Mouse (Mus musculus) lung, embryonic 14.5 days (tissue): ENCODE measurements around the gene Utp20. TPM values are rescaled to one million over a fixed set of nuclear protein-coding genes. Genes with fewer than 3 reads are reported as not detected.

Experiments used
- ATAC-seq: fragments of 200-750 bp; cut with Nextera tagmentation; 2 replicates; pipeline ENCODE4 v1.8.0; 2017; ENCODE audit warnings: mild to moderate bottlenecking, moderate TSS enrichment, moderate library complexity; ENCODE audit not compliant: insufficient read depth
- DNase-seq: peaks from one replicate; pipeline ENCODE4 v3.0.0-alpha.2; 2015
- H3K27ac ChIP-seq: fragments of 300-500 bp; sonication (generic); 2 replicates; pipeline ENCODE4 v1.5.1; 2014; ENCODE audit warnings: low read depth, mild to moderate bottlenecking, moderate library complexity
- H3K27me3 ChIP-seq: fragments of 300-500 bp; sonication (generic); 2 replicates; pipeline ENCODE4 v1.6.1; 2014; ENCODE audit warnings: low read length, control low read depth; ENCODE audit not compliant: insufficient read depth
- H3K36me3 ChIP-seq: fragments of 300-500 bp; sonication (generic); 2 replicates; pipeline ENCODE4 v1.6.1; 2014; ENCODE audit warnings: control low read depth; ENCODE audit not compliant: insufficient read depth
- H3K4me1 ChIP-seq: fragments of 300-500 bp; sonication (generic); 2 replicates; pipeline ENCODE4 v1.6.1; 2014; ENCODE audit warnings: antibody characterized with exemption, control low read depth; ENCODE audit not compliant: insufficient read depth
- H3K4me2 ChIP-seq: fragments of 300-500 bp; sonication (generic); 2 replicates; pipeline ENCODE4 v1.6.1; 2014; ENCODE audit warnings: mild to moderate bottlenecking
- H3K4me3 ChIP-seq: fragments of 300-500 bp; sonication (generic); 2 replicates; pipeline ENCODE4 v1.5.1; 2014; ENCODE audit warnings: low read depth, low read length
- H3K9ac ChIP-seq: fragments of 300-500 bp; sonication (generic); 2 replicates; pipeline ENCODE4 v1.6.1; 2014
- H3K9me3 ChIP-seq: fragments of 300-500 bp; sonication (generic); 2 replicates; pipeline ENCODE4 v1.6.1; 2016; ENCODE audit warnings: low read depth, low read length, control low read depth
- CTCF ChIP-seq: IDR thresholded peaks from 2 replicates; pipeline ENCODE4 v1.5.1; 2016; ENCODE audit warnings: antibody characterized with exemption, low read depth
- WGBS: fragments of 180-500 bp; shearing (Covaris S2); extraction: QIAGEN DNeasy Blood & Tissue Kit; methylation state at CpG from one replicate; pipeline ENCODE4 v1.1.7; 2014; 5-methylcytosine and 5-hydroxymethylcytosine counted together
- polyA plus RNA-seq: library from polyadenylated mRNA; unstranded; fragments of >200 nt; fragmentation: Nextera tagmentation; extraction: Ambion mirVana; gene quantifications from 2 replicates; pipeline ENCODE4 v1.2.1, GENCODE M21; 2014

Gene Utp20
- polyA plus RNA-seq, 1 experiment from 2014 or later: 26.6 TPM

GRCm38 (mm10) chr10:88802236-88802635 lies 24.4 kb downstream of the Utp20 start:
- Histone ChIP-seq H3K4me2 (no peak overlapping the region), H3K4me3 (no peak overlapping the region), H3K9ac (no peak overlapping the region), H3K27me3 (no peaks in the 10 kb centered on the region), H3K4me1 (no peaks in the 10 kb centered on the region), H3K36me3 (peaks cover 55% of the 10 kb centered on the region), H3K27ac (no peak overlapping the region), H3K9me3 (no peaks in the 10 kb centered on the region)
- TF ChIP-seq CTCF: no peak
- ATAC-seq (no peak), DNase-seq (no peak)
- 95% methylated on average over 3 of the region's 3 CpGs for WGBS

DNA sequence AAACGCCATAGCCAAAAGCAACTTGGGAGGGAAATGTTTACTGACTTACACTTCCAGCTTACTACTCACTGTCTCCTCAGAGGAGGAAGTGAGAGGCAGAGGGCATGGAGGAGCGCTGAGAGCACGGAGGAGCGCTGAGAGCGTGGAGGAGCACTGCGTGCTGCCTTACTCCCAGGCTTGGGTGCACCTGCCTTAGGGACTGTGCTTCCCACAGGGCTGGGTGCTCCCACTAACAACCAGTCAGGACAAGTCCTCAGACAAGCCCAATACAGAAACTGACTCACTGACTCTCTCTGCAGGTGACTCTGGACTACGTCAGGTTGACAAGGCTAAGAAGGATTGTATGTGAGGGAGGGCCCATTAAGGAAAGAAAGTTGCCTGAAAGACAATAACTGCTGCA lies 27.2 kb downstream of the Utp20 start:
- DNase-seq (no peak), ATAC-seq (no peak)
- H3K36me3 ChIP-seq: peaks cover 61% of the 10 kb centered on the region
- H3K27ac ChIP-seq: no peak overlapping the region
- no peaks in the 10 kb centered on the region for H3K27me3 ChIP-seq
- no peak overlapping the region for H3K9ac ChIP-seq
- H3K4me2 ChIP-seq: no peak overlapping the region
- H3K9me3 ChIP-seq: no peaks in the 10 kb centered on the region
- no peak overlapping the region for H3K4me3 ChIP-seq
- 93% methylated on average over 7 of the region's 7 CpGs for WGBS
- no peak for TF ChIP-seq CTCF
- H3K4me1 ChIP-seq: no peaks in the 10 kb centered on the region

DNA sequence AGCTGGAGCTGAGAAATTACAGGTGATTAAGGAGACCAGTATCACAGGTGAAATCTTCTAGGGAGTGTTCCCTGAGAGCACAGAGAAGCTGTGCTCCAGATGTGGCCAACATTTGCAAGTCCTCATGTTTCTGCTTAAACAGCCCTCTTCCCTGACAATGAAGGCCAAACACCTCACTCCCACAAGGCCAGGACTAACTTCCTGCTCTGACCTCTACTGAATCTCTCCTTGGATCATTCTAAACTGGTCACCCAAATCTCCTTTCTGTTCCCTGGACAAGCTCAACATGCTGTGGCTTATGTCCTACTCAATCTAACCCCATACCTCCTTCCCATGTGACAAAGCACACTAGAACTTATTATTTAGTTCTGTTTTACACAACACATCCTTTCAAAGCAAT lies 29.2 kb downstream of the Utp20 start:
- DNase-seq (no peak), ATAC-seq (no peak)
- Histone ChIP-seq H3K36me3 (peaks cover 67% of the 10 kb centered on the region), H3K4me2 (no peak overlapping the region), H3K9ac (no peak overlapping the region), H3K27me3 (no peaks in the 10 kb centered on the region), H3K4me1 (no peaks in the 10 kb centered on the region), H3K27ac (no peak overlapping the region), H3K9me3 (no peaks in the 10 kb centered on the region), H3K4me3 (no peak overlapping the region)
- TF ChIP-seq CTCF: no peak

DNA sequence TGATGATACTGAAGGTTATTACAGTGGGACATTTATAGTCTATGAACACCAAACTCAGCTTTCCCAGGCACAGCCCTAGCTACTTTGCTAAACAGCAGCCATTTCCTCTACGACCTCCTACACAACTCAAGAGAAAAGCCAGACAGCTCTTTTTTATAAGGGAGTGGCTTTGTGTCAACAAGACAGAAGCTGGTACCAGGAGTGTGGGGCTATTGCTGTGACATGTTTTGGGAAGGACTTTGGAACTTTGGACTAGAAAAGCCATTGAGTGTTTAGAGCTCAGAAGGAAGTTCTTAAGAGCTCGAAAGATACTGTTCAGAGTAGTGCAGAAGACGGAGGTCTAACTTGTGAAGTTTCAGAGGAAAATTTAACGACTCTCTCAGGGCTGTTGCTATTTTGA lies 29.7 kb downstream of the Utp20 start:
- ATAC-seq (no peak), DNase-seq (no peak)
- H3K4me3 ChIP-seq: no peak overlapping the region
- H3K27me3 ChIP-seq: no peaks in the 10 kb centered on the region
- no peak overlapping the region for H3K4me2 ChIP-seq
- no peak overlapping the region for H3K9ac ChIP-seq
- H3K4me1 ChIP-seq: no peaks in the 10 kb centered on the region
- no peaks in the 10 kb centered on the region for H3K9me3 ChIP-seq
- no peak for TF ChIP-seq CTCF
- H3K36me3 ChIP-seq: peaks cover 67% of the 10 kb centered on the region
- 83% methylated on average over 4 of the region's 4 CpGs for WGBS
- H3K27ac ChIP-seq: no peak overlapping the region

DNA sequence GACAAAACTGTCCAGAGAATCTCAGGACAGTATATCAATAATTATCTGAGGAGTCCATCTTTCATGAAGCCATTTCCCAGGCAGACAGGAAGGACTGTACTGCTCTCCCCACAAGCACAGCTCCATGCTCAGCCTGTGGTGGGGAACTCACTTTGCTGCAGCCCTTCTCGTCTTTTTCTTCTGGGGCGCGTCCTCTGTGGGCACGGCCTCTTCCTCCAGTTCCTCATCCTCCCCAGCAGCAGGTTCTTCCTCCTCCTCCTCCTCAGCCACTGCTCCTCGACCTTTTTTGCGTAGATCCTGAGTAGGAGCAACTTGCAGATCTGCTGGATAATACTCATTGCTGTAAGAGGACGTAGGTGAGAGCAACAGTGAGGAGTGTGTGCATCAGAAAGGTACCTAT lies 31.4 kb downstream of the Utp20 start:
- no peak overlapping the region for H3K4me3 ChIP-seq
- no peak for ATAC-seq
- DNase-seq: no peak
- no peak for TF ChIP-seq CTCF
- no peaks in the 10 kb centered on the region for H3K4me1 ChIP-seq
- H3K4me2 ChIP-seq: no peak overlapping the region
- no peaks in the 10 kb centered on the region for H3K27me3 ChIP-seq
- H3K27ac ChIP-seq: no peak overlapping the region
- H3K9me3 ChIP-seq: no peaks in the 10 kb centered on the region
- no peak overlapping the region for H3K9ac ChIP-seq
- peaks cover 79% of the 10 kb centered on the region for H3K36me3 ChIP-seq
- 88% methylated on average over 7 of the region's 7 CpGs for WGBS

- no peak for TF ChIP-seq CTCF
- ATAC-seq (no peak), DNase-seq (no peak)
- Histone ChIP-seq H3K36me3 (peaks cover 77% of the 10 kb centered on the region), H3K9me3 (no peaks in the 10 kb centered on the region), H3K9ac (no peak overlapping the region), H3K4me2 (no peak overlapping the region), H3K4me3 (no peak overlapping the region), H3K4me1 (no peaks in the 10 kb centered on the region), H3K27ac (no peak overlapping the region), H3K27me3 (no peaks in the 10 kb centered on the region)
- WGBS: 84% methylated on average over 8 of the region's 8 CpGs
These were observed 32.0 kb downstream of the Utp20 start for GRCm38 (mm10) chr10:88794606-88795005.

DNA sequence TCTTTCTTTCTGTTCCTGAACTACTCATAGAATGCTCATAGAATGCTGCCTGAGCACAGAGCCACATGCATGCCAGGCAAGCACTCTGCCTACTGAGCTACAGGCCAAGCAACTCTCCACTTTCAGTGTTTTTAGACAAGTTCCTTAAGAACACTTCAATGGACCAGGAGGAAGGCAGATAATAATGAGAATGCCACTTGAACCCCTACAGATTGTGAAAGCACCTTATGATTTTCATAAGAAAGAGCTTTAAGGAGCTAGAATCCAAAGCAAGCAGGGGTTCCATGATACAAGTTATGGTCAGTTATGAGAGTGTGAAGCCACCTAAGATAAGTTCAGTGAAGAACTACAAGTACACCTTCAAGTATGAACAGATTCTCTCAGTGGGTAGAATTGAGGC lies 32.9 kb downstream of the Utp20 start:
- Histone ChIP-seq H3K4me1 (no peaks in the 10 kb centered on the region), H3K4me3 (no peak overlapping the region), H3K27me3 (no peaks in the 10 kb centered on the region), H3K9ac (no peak overlapping the region), H3K36me3 (peaks cover 73% of the 10 kb centered on the region), H3K27ac (no peak overlapping the region), H3K9me3 (no peaks in the 10 kb centered on the region), H3K4me2 (no peak overlapping the region)
- TF ChIP-seq CTCF: no peak
- no peak for DNase-seq
- no peak for ATAC-seq

GRCm38 (mm10) chr10:88784513-88784931 lies 42.1 kb downstream of the Utp20 start:
- no peak overlapping the region for H3K4me3 ChIP-seq
- ATAC-seq: no peak
- peaks cover 57% of the 10 kb centered on the region for H3K36me3 ChIP-seq
- H3K4me2 ChIP-seq: no peak overlapping the region
- WGBS: 65% methylated on average over 5 of the region's 5 CpGs
- no peak overlapping the region for H3K9ac ChIP-seq
- H3K27ac ChIP-seq: no peak overlapping the region
- no peaks in the 10 kb centered on the region for H3K27me3 ChIP-seq
- H3K4me1 ChIP-seq: no peaks in the 10 kb centered on the region
- no peak for TF ChIP-seq CTCF
- peak; percentile 2 for DNase-seq
- H3K9me3 ChIP-seq: no peaks in the 10 kb centered on the region
